Mouse (Mus musculus): ENCODE measurements at regions not wholly inside any gene's neighbourhood (a gene's known extent, or its start where the extent isn't known, plus 50 kb on each side); places are given as distances from the start of the nearest gene placed in this dataset.

DNA sequence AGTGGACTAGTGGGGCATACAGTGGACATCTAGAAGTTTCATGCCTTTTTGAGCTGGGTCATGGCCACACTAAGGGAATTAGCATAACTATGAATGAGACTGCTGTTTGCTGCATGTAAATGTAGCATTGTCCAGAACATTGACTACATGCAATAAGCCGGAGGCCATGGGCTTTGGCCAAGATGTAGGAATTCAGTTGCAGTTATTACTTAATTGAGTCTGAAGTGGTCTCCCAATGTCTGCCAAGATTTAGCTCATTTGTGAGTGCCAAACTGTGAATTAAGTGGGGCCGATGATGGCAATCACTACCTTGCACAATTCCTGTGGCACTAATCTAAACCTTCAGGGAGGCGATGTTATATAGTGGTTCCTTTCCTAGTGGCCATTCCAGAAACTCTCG lies 196.6 kb upstream of the Foxq1 start:
- no peak for TF ChIP-seq POLR2A (IDR thresholded peaks at IDR 0.05; ENCODE audit: insufficient read depth, low read depth, low read length)
- TF ChIP-seq CTCF (IDR thresholded peaks at IDR 0.05) = no peak

Measured in heart, adult 2 months (tissue).